Mouse (Mus musculus) liver, embryonic 16.5 days (tissue): ENCODE data around the gene L1cam. TPM values are rescaled to one million over a fixed set of nuclear protein-coding genes. Genes with fewer than 3 reads are reported as not detected.

Experiments used
- ATAC-seq: fragments of 200-750 bp; cut with Nextera tagmentation; 2 replicates; pipeline ENCODE4 v1.8.0; 2017; ENCODE audit warnings: low read depth, mild to moderate bottlenecking, moderate number of reproducible peaks, moderate library complexity
- H3K27ac ChIP-seq: fragments of 300-500 bp; sonication (generic); 2 replicates; pipeline ENCODE4 v1.5.1; 2014; ENCODE audit warnings: mild to moderate bottlenecking, low read length
- H3K27me3 ChIP-seq: fragments of 300-500 bp; sonication (generic); 2 replicates; pipeline ENCODE4 v1.6.1; 2014; ENCODE audit warnings: low read depth, low read length, mixed read lengths; ENCODE audit not compliant: control insufficient read depth, insufficient read depth
- H3K36me3 ChIP-seq: fragments of 300-500 bp; sonication (generic); 2 replicates; pipeline ENCODE4 v1.6.1; 2014; ENCODE audit warnings: mild to moderate bottlenecking; ENCODE audit not compliant: control insufficient read depth, insufficient read depth
- H3K4me1 ChIP-seq: fragments of 300-500 bp; sonication (generic); 2 replicates; pipeline ENCODE4 v1.6.1; 2014; ENCODE audit warnings: low read depth, low read length, mixed read lengths; ENCODE audit not compliant: control insufficient read depth
- H3K4me2 ChIP-seq: fragments of 300-500 bp; sonication (generic); 2 replicates; pipeline ENCODE4 v1.6.1; 2014; ENCODE audit warnings: low read depth, low read length, mixed read lengths
- H3K4me3 ChIP-seq: fragments of 300-500 bp; sonication (generic); 2 replicates; pipeline ENCODE4 v1.5.1; 2014; ENCODE audit warnings: low read depth, mild to moderate bottlenecking, low read length
- H3K9ac ChIP-seq: fragments of 300-500 bp; sonication (generic); 2 replicates; pipeline ENCODE4 v1.6.1; 2014; ENCODE audit warnings: low read depth, low read length
- H3K9me3 ChIP-seq: fragments of 300-500 bp; sonication (generic); replicated peaks from 2 replicates; pipeline ENCODE4 v1.6.1; 2016; ENCODE audit warnings: low read length; ENCODE audit not compliant: control insufficient read depth
- WGBS: fragments of 180-500 bp; shearing (Covaris S2); extraction: QIAGEN DNeasy Blood & Tissue Kit; methylation state at CpG from one replicate; pipeline ENCODE4 v1.1.7; 2014; ENCODE audit not compliant: insufficient replicate concordance; 5-methylcytosine and 5-hydroxymethylcytosine counted together
- polyA plus RNA-seq: library from polyadenylated mRNA; unstranded; fragments of >200 nt; fragmentation: Nextera tagmentation; extraction: Ambion mirVana; gene quantifications from 2 replicates; pipeline ENCODE4 v1.2.1, GENCODE M21; 2015

Gene L1cam
- polyA plus RNA-seq, 1 experiment from 2014 or later, result 0.35 TPM

DNA sequence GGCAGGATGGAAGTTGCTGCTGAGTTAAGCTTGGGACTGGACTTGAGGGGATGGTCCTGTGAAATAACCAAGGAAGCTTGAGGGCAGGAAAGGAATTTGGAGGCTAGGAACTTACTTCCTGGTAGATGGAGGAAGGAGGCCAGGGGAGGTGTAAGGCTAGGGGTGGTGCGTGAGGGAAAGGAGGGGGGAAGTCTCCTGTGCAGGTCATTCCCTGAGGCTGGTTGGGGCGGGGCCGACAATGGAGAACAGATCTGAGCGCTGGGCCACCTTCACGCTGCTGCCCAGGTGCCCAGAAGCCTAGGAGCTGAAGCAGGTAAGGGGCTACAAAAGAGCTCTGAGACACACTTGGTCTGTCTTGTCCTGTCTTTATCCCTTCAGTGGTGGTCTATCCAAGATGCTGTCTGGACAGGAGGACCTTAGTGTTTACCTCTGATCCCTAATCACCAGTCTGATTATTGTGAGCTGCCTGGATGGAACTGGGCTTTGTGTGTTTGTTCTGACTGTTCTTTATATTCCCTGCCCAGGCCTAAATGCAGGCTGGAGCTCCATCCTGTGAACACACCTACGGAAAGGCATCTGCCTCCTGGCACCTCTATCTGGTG lies 4.3 kb downstream of the L1cam start, which contains the start of gene Avpr2:
Gene Avpr2, plus strand, starts transcription at position 552 of the 602 bp plus-strand sequence.
- Histone ChIP-seq H3K9me3 (no peaks in the 10 kb centered on the region), H3K4me3 (no peak within 1 kb of the TSS), H3K9ac (no peak within 1 kb of the TSS), H3K4me1 (no peaks in the 10 kb centered on the region), H3K27ac (no peak within 1 kb of the TSS), H3K27me3 (no peaks in the 10 kb centered on the region), H3K4me2 (no peak within 1 kb of the TSS), H3K36me3 (no peaks in the 10 kb centered on the region)
- no peak for ATAC-seq
- WGBS, result 43% methylated on average over 6 of the region's 6 CpGs

DNA sequence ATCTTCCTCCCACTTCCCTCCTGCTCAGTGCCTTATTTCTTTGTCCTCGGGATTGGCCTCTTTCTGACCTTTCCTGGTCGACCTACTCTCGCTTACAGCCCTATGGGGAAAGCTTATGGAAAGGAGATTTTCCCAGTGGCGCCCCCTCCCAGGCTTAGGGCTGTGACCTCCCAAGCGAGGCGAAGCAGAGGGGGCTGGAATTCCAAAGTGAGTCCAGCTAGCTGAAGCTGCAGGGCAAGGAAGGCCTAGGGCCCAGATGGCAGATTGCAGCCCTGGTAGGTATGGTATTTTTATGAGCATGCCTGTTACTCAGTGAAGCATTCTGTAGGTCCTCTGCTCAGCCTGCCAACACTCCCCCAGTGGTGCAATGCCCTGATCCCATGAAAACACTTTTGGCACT lies 14.4 kb downstream of the L1cam start:
- no peaks in the 10 kb centered on the region for H3K36me3 ChIP-seq
- no peaks in the 10 kb centered on the region for H3K9me3 ChIP-seq
- WGBS, result 36% methylated on average over 6 of the region's 6 CpGs
- no peak overlapping the region for H3K27ac ChIP-seq
- no peaks in the 10 kb centered on the region; the same call in 1 of the 2 replicates for H3K4me1 ChIP-seq
- H3K4me3 ChIP-seq, result no peak overlapping the region
- no peak overlapping the region for H3K9ac ChIP-seq
- no peak overlapping the region for H3K4me2 ChIP-seq
- peaks cover 25% of the 10 kb centered on the region for H3K27me3 ChIP-seq
- no peak for ATAC-seq

DNA sequence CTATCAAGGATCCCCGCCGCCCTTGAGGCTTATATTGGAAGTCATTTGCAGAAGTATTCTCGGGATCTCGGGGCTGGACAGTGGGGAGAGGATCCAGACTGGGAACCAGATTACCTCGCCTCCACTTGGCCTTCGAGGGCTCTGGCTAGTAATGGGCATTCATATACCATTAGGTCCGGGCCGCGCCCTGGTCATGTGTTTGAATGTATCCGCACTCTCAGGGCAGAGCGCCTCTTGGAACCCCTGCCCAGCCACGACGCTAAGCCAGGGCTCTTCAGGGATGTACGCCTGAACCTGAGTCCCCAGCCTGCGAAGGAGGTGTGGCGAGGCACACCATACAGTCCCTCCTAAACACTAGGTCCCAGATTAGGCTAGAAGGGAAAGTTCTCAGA lies 14.9 kb downstream of the L1cam start:
- H3K27me3 ChIP-seq, result peaks cover 25% of the 10 kb centered on the region
- WGBS, result 25% methylated on average over 16 of the region's 16 CpGs
- peak overlapping the region; percentile 41 for H3K4me2 ChIP-seq
- no peaks in the 10 kb centered on the region; the same call in 1 of the 2 replicates for H3K4me1 ChIP-seq
- no peak overlapping the region for H3K27ac ChIP-seq
- no peak overlapping the region for H3K9ac ChIP-seq
- ATAC-seq, result no peak
- no peaks in the 10 kb centered on the region for H3K9me3 ChIP-seq
- H3K36me3 ChIP-seq, result no peaks in the 10 kb centered on the region
- peak overlapping the region; percentile 35; the same call in 1 of the 2 replicates for H3K4me3 ChIP-seq

DNA sequence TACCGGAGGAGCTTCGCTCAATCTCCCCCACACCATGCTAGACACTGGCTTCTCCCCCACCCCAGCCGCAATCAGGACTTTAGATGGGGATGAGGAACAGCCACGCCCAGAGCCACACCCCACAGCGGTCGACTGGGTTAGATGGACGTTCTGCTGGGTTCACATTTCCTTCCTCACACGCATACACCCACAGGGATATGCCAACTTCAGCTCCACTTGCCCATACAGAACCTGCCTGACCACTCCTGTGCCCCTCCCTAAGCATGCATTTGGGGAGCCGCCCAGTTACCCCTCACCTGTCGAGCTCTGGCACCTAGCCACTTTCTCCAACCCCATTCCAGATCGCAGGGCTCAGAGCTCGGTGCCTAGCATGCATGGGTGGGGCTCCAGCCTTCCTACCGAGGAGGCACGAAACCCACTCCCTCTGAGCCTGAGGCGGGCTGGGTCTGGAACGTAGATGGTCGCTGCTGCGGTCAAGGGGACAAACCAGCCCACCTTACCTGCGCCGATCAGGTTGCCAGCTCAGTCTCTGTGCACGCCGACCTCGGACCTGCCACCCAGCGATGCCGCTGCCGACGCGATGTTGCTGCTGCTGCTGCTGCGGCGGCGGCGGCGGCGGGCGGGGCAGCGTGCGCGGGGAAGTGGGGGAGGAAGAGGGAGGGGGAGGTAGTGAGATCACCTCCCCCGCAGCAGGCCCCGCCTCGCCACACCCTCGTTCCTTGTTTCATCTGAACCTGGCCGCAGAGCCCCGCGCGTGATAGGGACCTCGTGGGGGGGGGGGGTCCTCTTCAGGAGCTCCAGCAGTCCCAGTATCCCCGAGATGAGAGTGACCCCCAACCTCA lies 15.5 kb downstream of the L1cam start:
- H3K27ac ChIP-seq, result no peak overlapping the region
- no peak for ATAC-seq
- H3K27me3 ChIP-seq, result peaks cover 25% of the 10 kb centered on the region
- H3K9ac ChIP-seq, result no peak overlapping the region
- peak overlapping the region; percentile 35 for H3K4me3 ChIP-seq
- peak overlapping the region; percentile 41 for H3K4me2 ChIP-seq
- no peaks in the 10 kb centered on the region for H3K36me3 ChIP-seq
- H3K4me1 ChIP-seq, result no peaks in the 10 kb centered on the region; the same call in 1 of the 2 replicates
- 21% methylated on average over 33 of the region's 48 CpGs for WGBS
- no peaks in the 10 kb centered on the region for H3K9me3 ChIP-seq

DNA sequence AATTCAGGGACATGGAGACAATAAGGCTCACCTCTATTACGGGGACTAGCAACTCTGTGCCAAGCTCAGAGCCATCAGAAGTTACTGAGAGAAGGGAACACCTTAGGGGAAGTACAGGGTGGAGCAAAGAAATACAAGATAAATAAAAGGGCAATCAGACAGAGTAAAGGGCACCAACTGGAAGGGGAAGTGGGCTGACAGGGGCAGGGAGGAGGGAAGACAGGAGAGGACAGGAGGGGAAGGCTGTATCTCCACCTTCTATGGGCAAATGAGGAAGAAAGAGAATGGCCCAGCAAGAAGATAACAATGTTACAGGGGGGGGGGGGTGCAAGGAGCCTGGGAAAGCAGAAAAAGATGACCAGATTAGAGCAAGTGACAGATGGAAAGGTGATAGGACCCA lies 18.9 kb downstream of the L1cam start:
- no peaks in the 10 kb centered on the region; the same call in 1 of the 2 replicates for H3K4me1 ChIP-seq
- no peak overlapping the region for H3K4me3 ChIP-seq
- no peak overlapping the region for H3K4me2 ChIP-seq
- H3K9me3 ChIP-seq, result no peaks in the 10 kb centered on the region
- no peak overlapping the region for H3K9ac ChIP-seq
- no peak for ATAC-seq
- H3K27me3 ChIP-seq, result peaks cover 25% of the 10 kb centered on the region
- H3K36me3 ChIP-seq, result no peaks in the 10 kb centered on the region
- H3K27ac ChIP-seq, result no peak overlapping the region
- 50% methylated on average over 1 of the region's 1 CpGs for WGBS

DNA sequence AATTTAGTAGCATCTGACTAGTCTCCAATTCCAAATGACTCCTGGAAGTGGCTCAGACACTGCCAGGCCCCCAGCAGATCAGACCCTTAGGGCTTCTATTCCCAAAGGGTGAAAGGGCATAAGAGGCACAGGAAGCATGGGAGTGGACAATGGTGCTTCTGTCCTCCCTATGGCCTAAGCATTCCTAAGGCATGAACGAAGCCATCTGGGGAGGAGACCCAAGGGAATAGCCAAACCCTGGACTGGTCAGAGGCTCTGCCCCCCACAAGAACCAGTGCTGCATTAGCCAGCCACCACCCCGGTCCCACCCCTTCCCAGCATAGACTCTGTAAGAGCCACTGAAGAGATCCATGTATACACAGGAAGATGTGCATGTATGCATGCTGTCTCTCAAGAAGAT lies 20.0 kb downstream of the L1cam start:
- Histone ChIP-seq H3K9me3 (no peaks in the 10 kb centered on the region), H3K9ac (no peak overlapping the region), H3K36me3 (no peaks in the 10 kb centered on the region), H3K4me3 (no peak overlapping the region), H3K27me3 (peaks cover 15% of the 10 kb centered on the region), H3K4me1 (no peaks in the 10 kb centered on the region; the same call in 1 of the 2 replicates), H3K4me2 (no peak overlapping the region), H3K27ac (no peak overlapping the region)
- WGBS, result 72% methylated on average over 2 of the region's 2 CpGs
- ATAC-seq, result no peak

DNA sequence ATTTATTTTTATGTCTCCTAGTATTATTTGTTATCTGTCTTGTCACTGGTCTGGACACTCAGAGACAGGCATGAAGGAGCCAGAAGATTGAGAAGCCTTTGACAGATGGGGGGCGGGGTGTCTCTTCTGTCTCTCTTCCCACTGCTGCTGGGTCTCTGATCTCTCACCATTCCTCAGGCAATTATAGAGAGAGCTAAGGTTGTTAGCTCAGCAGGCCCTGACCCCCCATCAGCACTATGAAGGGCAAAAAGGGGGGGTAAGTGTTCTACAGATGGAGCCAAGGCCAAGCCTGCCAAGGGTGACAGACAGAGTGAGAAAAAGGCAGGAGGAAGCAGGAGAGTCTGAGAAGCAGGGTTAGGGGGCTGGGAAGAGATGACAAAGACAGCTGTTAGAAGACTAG lies 23.9 kb downstream of the L1cam start:
- H3K9ac ChIP-seq, result no peak overlapping the region
- no peak overlapping the region for H3K4me2 ChIP-seq
- H3K36me3 ChIP-seq, result no peaks in the 10 kb centered on the region
- H3K4me3 ChIP-seq, result no peak overlapping the region
- H3K27ac ChIP-seq, result no peak overlapping the region
- no peaks in the 10 kb centered on the region for H3K9me3 ChIP-seq
- 27% methylated on average over 1 of the region's 1 CpGs for WGBS
- H3K27me3 ChIP-seq, result no peaks in the 10 kb centered on the region; the same call in 1 of the 2 replicates
- no peak for ATAC-seq
- H3K4me1 ChIP-seq, result peaks cover 6% of the 10 kb centered on the region

DNA sequence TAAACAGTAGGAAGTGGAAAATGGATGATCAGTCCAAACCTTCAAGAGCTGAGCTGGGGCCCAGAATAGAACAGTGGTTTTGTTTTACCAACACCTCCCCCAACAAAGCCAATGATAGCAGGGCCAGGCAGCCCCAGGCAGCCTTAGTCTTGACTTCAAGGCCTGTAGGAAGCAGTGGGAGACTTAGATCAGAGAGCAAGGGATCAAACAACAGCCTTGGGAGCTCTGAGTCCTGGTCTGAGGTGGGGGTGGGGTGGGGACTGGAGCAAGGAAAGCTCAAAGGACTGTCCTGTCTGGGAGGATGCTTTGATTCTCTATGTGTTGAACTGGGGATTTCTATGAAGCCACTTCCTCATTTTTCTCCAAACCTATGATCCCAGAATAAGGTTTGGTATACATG lies 24.4 kb downstream of the L1cam start:
- Histone ChIP-seq H3K4me2 (no peak overlapping the region), H3K27ac (no peak overlapping the region), H3K4me1 (peaks cover 6% of the 10 kb centered on the region), H3K4me3 (no peak overlapping the region), H3K36me3 (no peaks in the 10 kb centered on the region), H3K9me3 (no peaks in the 10 kb centered on the region), H3K27me3 (no peaks in the 10 kb centered on the region; the same call in 1 of the 2 replicates), H3K9ac (no peak overlapping the region)
- no peak for ATAC-seq

DNA sequence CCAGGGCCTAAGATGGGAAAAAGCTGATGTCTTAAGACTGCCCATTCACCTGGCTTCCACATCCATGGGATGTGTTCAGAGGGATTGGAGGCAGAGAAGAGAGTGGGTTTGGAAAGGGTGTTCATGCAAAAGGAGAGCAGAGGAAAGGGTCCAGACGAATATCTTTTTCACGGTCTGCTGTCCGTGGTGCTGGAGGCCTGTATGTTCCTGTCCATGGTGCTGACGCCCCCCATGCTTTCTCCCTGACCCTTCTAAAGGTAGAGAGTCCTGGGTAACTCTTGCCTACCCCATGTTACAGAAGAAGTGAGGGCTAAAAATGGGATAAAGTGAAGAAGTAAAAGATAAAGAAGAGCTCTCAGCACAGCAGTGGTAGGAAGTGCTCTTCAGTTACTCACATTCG lies 26.6 kb downstream of the L1cam start:
- Histone ChIP-seq H3K36me3 (no peaks in the 10 kb centered on the region), H3K27me3 (no peaks in the 10 kb centered on the region; the same call in 1 of the 2 replicates), H3K4me1 (peaks cover 6% of the 10 kb centered on the region), H3K4me2 (no peak overlapping the region), H3K9me3 (no peaks in the 10 kb centered on the region), H3K9ac (no peak overlapping the region), H3K4me3 (no peak overlapping the region), H3K27ac (no peak overlapping the region)
- 14% methylated on average over 5 of the region's 5 CpGs for WGBS
- no peak for ATAC-seq
